Mouse (Mus musculus): ENCODE measurements around the gene Akap5.

DNA sequence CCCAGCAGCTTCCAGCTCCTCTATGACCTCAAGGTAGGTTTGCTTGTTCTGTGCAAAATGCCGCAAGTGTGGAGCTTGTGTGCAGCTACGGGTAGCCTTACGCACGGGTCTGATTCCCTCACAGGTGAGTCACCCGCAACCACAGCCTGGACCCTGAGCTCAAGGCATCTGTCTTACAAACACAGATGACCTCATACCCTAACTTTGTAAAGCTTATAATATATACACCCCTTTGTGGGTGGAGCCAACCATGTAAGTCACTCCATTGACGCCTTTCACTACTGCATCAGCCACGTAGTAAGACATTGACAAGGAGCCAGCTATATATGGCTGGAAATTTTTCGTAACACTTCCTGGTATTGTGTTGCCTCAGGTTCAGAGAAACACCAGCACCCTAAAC lies 12.7 kb upstream of the Akap5 start:
- TF ChIP-seq CTCF (IDR thresholded peaks at IDR 0.05; ENCODE audit: low read depth): no peak
- no peak for TF ChIP-seq EP300 (IDR thresholded peaks at IDR 0.05; ENCODE audit: low read depth)
